Mouse (Mus musculus) left cerebral cortex, adult 2 months (tissue): ENCODE measurements around the gene Gas6. TPM values are rescaled to one million over a fixed set of nuclear protein-coding genes. Genes with fewer than 3 reads are reported as not detected.

Source experiments
- DNase-seq, 2 experiments: peaks; one replicate each; pipeline ENCODE4 v3.0.0; 2021 to 2022; ENCODE audit warnings: low spot score in 2 of 2, mixed read lengths in 1 of 2; ENCODE audit errors: extremely low spot score in 1 of 2
- H3K27ac ChIP-seq: fragments of 200-600 bp; 2 replicates; pipeline ENCODE4 v1.8.1; 2022
- H3K4me3 ChIP-seq: fragments of 200-600 bp; 2 replicates; pipeline ENCODE4 v1.8.1; 2022
- CTCF ChIP-seq: fragments of 200-600 bp; IDR thresholded peaks from 2 replicates; pipeline ENCODE4 v1.8.1; 2022; ENCODE audit warnings: antibody characterized with exemption, mild to moderate bottlenecking, moderate library complexity
- intact Hi-C: fragments of 180-260 bp; cut with DNase I; formaldehyde crosslinking; loops from one replicate; pipeline ENCODE4 v1.15.1; 2025
- total RNA-seq, 2 experiments: library from RNA; stranded (reverse); gene quantifications; 2 replicates each; pipeline ENCODE4 v1.2.3; 2021

Gas6 gene
- total RNA-seq, 2 experiments from 2014 or later = 96.8 to 98.7 TPM

- H3K27ac ChIP-seq = no peak overlapping the region
- intact Hi-C loops = no loop called here
- no peak for DNase-seq
- TF ChIP-seq CTCF = peak; percentile 53
- no peak overlapping the region for H3K4me3 ChIP-seq
These were observed 18.4 kb downstream of the Gas6 start for GRCm38 (mm10) chr8:13475892-13476291.

GRCm38 (mm10) chr8:13472284-13472683 is 22.0 kb downstream of the Gas6 start:
- Histone ChIP-seq H3K27ac (no peak overlapping the region), H3K4me3 (no peak overlapping the region)
- no peak for DNase-seq
- intact Hi-C loops = no loop called here
- TF ChIP-seq CTCF = no peak

GRCm38 (mm10) chr8:13471484-13471883 is 22.8 kb downstream of the Gas6 start:
- no peak for TF ChIP-seq CTCF
- no peak overlapping the region for H3K4me3 ChIP-seq
- no peak for DNase-seq
- no peak overlapping the region for H3K27ac ChIP-seq
- intact Hi-C loops = no loop called here

GRCm38 (mm10) chr8:13468737-13469136 is 25.6 kb downstream of the Gas6 start:
- H3K27ac ChIP-seq = no peak overlapping the region
- H3K4me3 ChIP-seq = no peak overlapping the region
- intact Hi-C loops = no loop called here
- DNase-seq = no peak
- TF ChIP-seq CTCF = no peak

GRCm38 (mm10) chr8:13466989-13467388 is 27.3 kb downstream of the Gas6 start:
- DNase-seq = peak in 1 of 2 experiments; percentile 39
- H3K27ac ChIP-seq = no peak overlapping the region
- H3K4me3 ChIP-seq = no peak overlapping the region
- intact Hi-C loops = no loop called here
- TF ChIP-seq CTCF = peak; percentile 59

GRCm38 (mm10) chr8:13465324-13465723 is 29.0 kb downstream of the Gas6 start:
- DNase-seq = no peak

GRCm38 (mm10) chr8:13462392-13462791 is 31.9 kb downstream of the Gas6 start:
- Histone ChIP-seq H3K27ac (no peak overlapping the region), H3K4me3 (no peak overlapping the region)
- TF ChIP-seq CTCF = no peak
- intact Hi-C loops = loop anchor here (1.0 to 5.0 kb wide), 2 partner anchors 49 to 290 kb away; no protein-coding TSS in a partner anchor
- no peak for DNase-seq

More at GRCm38 (mm10) chr8:13465324-13465723, 29.0 kb downstream of the Gas6 start:
- Histone ChIP-seq H3K27ac (no peak overlapping the region), H3K4me3 (no peak overlapping the region)
- intact Hi-C loops = no loop called here
- TF ChIP-seq CTCF = no peak

GRCm38 (mm10) chr8:13461843-13462242 is 32.4 kb downstream of the Gas6 start:
- intact Hi-C loops = loop anchor here (1.0 to 5.0 kb wide), 2 partner anchors 49 to 290 kb away; no protein-coding TSS in a partner anchor
- no peak overlapping the region for H3K27ac ChIP-seq
- H3K4me3 ChIP-seq = no peak overlapping the region
- DNase-seq = peak; percentile 70 to 82
- TF ChIP-seq CTCF = peak; percentile 96

GRCm38 (mm10) chr8:13461085-13461765 is 33.1 kb downstream of the Gas6 start:
- DNase-seq = no peak
- no peak for TF ChIP-seq CTCF
- H3K4me3 ChIP-seq = no peak overlapping the region
- no peak overlapping the region for H3K27ac ChIP-seq
- intact Hi-C loops = loop anchor here (5.0 kb wide), 1 partner anchor 291 kb away; no protein-coding TSS in a partner anchor

- Histone ChIP-seq H3K4me3 (no peak overlapping the region), H3K27ac (no peak overlapping the region)
- TF ChIP-seq CTCF = no peak
- DNase-seq = no peak
- intact Hi-C loops = loop anchor here (5.0 kb wide), 1 partner anchor 88 kb away; no protein-coding TSS in a partner anchor
These were observed 34.9 kb downstream of the Gas6 start for GRCm38 (mm10) chr8:13459431-13459830.

GRCm38 (mm10) chr8:13455295-13455694 is 39.0 kb downstream of the Gas6 start:
- intact Hi-C loops = loop anchor here (5.0 kb wide), 1 partner anchor 92 kb away; no protein-coding TSS in a partner anchor
- TF ChIP-seq CTCF = peak; percentile 80
- DNase-seq = peak; percentile 51 to 56
- Histone ChIP-seq H3K4me3 (no peak overlapping the region), H3K27ac (no peak overlapping the region)

- TF ChIP-seq CTCF = no peak
- H3K27ac ChIP-seq = no peak overlapping the region
- intact Hi-C loops = loop anchor here (5.0 kb wide), 1 partner anchor 93 kb away; no protein-coding TSS in a partner anchor
- H3K4me3 ChIP-seq = no peak overlapping the region
- no peak for DNase-seq
These were observed 39.8 kb downstream of the Gas6 start for GRCm38 (mm10) chr8:13454341-13455113.
